Mouse (Mus musculus): ENCODE data around the gene Hrh2.

- no peak for TF ChIP-seq CTCF (IDR thresholded peaks at IDR 0.05; ENCODE audit: borderline replicate concordance, extremely low read depth, insufficient read depth, insufficient read length)
- no peak for TF ChIP-seq POLR2A (IDR thresholded peaks at IDR 0.05; ENCODE audit: borderline replicate concordance, extremely low read depth, insufficient read depth, insufficient read length, poor library complexity, severe bottlenecking)
Measured at GRCm38 (mm10) chr13:54205195-54205594, 13.3 kb downstream of the Hrh2 start.
